Mouse (Mus musculus): ENCODE measurements at regions not wholly inside any gene's neighbourhood (a gene's known extent, or its start where the extent isn't known, plus 50 kb on each side); places are given as distances from the start of the nearest gene placed in this dataset.

DNA sequence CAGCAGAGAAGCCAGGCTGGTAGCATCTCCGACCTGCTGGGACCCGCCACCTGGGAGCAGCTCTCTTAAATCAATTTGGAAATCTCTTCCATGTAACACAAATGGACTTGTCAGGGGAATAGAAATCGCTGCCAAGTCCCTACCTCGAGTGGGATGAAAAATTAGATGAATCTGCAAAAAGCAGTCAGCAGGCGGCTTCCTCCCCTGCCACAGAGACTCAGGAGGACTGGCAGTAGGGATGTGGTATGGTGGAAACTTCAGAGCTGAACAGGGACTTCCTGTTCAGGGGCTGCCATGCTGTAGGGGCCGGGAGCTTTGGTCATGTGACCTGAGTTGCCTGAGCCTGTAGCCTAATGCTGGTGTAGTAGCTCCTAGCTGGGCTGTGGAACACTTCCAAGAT lies 379.1 kb downstream of the Tbc1d22a start:
- no peak for TF ChIP-seq POLR2A (IDR thresholded peaks at IDR 0.05; ENCODE audit: insufficient read depth, low read depth, low read length)
- no peak for TF ChIP-seq CTCF (IDR thresholded peaks at IDR 0.05; ENCODE audit: insufficient read depth, low read depth, low read length)
